Mouse (Mus musculus) kidney, adult 8-10 months (tissue): ENCODE results near the gene Ppara.

ENCODE experiments used
- DNase-seq, 2 experiments: peaks; one replicate each; pipeline ENCODE4 v3.0.0; 2022

The Ppara gene

GRCm38 (mm10) chr15:85734571-85735033 is at the start of gene Ppara:
Gene Ppara (plus strand): TSS chr15:85734983.
- peak; percentile 67 to 71 for DNase-seq

GRCm38 (mm10) chr15:85686641-85687395 is 48.0 kb upstream of the Ppara start:
- peak; percentile 77 to 82 for DNase-seq

- DNase-seq = no peak
Measured at GRCm38 (mm10) chr15:85687630-85688410, 47.0 kb upstream of the Ppara start.

GRCm38 (mm10) chr15:85688734-85689133 is 46.0 kb upstream of the Ppara start:
- DNase-seq = no peak

- DNase-seq = no peak
Measured at GRCm38 (mm10) chr15:85689523-85689922, 45.3 kb upstream of the Ppara start.

- DNase-seq = no peak
Measured at GRCm38 (mm10) chr15:85690058-85690457, 44.7 kb upstream of the Ppara start.

GRCm38 (mm10) chr15:85690875-85691274 is 43.9 kb upstream of the Ppara start:
- DNase-seq = no peak

GRCm38 (mm10) chr15:85693115-85693514 is 41.7 kb upstream of the Ppara start:
- DNase-seq = no peak

GRCm38 (mm10) chr15:85693819-85694218 is 41.0 kb upstream of the Ppara start:
- no peak for DNase-seq

GRCm38 (mm10) chr15:85694379-85694778 is 40.4 kb upstream of the Ppara start:
- DNase-seq = no peak

- no peak for DNase-seq
Measured at GRCm38 (mm10) chr15:85695304-85695703, 39.5 kb upstream of the Ppara start.

- peak; percentile 60 to 68 for DNase-seq
Measured at GRCm38 (mm10) chr15:85698345-85699034, 36.3 kb upstream of the Ppara start.

GRCm38 (mm10) chr15:85699452-85699851 is 35.3 kb upstream of the Ppara start:
- no peak for DNase-seq

- no peak for DNase-seq
Measured at GRCm38 (mm10) chr15:85699862-85700501, 34.8 kb upstream of the Ppara start.

GRCm38 (mm10) chr15:85700716-85701115 is 34.1 kb upstream of the Ppara start:
- DNase-seq = no peak

GRCm38 (mm10) chr15:85701128-85701930 is 33.5 kb upstream of the Ppara start:
- no peak for DNase-seq

GRCm38 (mm10) chr15:85702411-85702951 is 32.3 kb upstream of the Ppara start:
- DNase-seq = peak; percentile 82 to 84

GRCm38 (mm10) chr15:85703194-85703641 is 31.6 kb upstream of the Ppara start:
- peak; percentile 92 to 94 for DNase-seq

- no peak for DNase-seq
Measured at GRCm38 (mm10) chr15:85703858-85704257, 30.9 kb upstream of the Ppara start.

GRCm38 (mm10) chr15:85704341-85705012 is 30.3 kb upstream of the Ppara start:
- DNase-seq = no peak

GRCm38 (mm10) chr15:85705013-85705528 is 29.7 kb upstream of the Ppara start:
- no peak for DNase-seq
